Mouse (Mus musculus) urinary bladder, postnatal 25 days (tissue): ENCODE measurements around the gene Ppp1r36.
"Not testable (repeated sequence)": the region's sequence is repeated elsewhere in the genome, so short reads cannot be mapped to it uniquely, and the experiment has no call there.

Experiments used
- DNase-seq: peaks from one replicate; pipeline ENCODE4 v3.0.0; 2022; ENCODE audit warnings: low spot score

The Ppp1r36 gene

GRCm38 (mm10) chr12:76397281-76397680 lies 20.1 kb upstream of the Ppp1r36 start:
- no peak for DNase-seq

- DNase-seq: no peak
Observed at GRCm38 (mm10) chr12:76401674-76402073, 15.7 kb upstream of the Ppp1r36 start.

- DNase-seq: no peak
Observed at GRCm38 (mm10) chr12:76402991-76403885, 14.1 kb upstream of the Ppp1r36 start.

GRCm38 (mm10) chr12:76403886-76404537 lies 13.3 kb upstream of the Ppp1r36 start, which contains the start of gene Hspa2:
TSS of gene Hspa2 (plus strand) at chr12:76404176.
- peak; percentile 99 for DNase-seq

GRCm38 (mm10) chr12:76404836-76405182 lies 12.5 kb upstream of the Ppp1r36 start:
- no peak for DNase-seq

GRCm38 (mm10) chr12:76405183-76405970 lies 12.0 kb upstream of the Ppp1r36 start:
- DNase-seq: peak; percentile 26

- no peak for DNase-seq
Observed at GRCm38 (mm10) chr12:76405971-76406370, 11.4 kb upstream of the Ppp1r36 start.

- DNase-seq: no peak
Observed at GRCm38 (mm10) chr12:76407184-76407583, 10.2 kb upstream of the Ppp1r36 start.

- DNase-seq: no peak
Observed at GRCm38 (mm10) chr12:76409166-76409565, 8.2 kb upstream of the Ppp1r36 start.

GRCm38 (mm10) chr12:76415383-76416010 lies 1.8 kb upstream of the Ppp1r36 start:
- DNase-seq: no peak

GRCm38 (mm10) chr12:76418346-76418745 lies 1.0 kb downstream of the Ppp1r36 start:
- DNase-seq: no peak

GRCm38 (mm10) chr12:76425256-76425655 lies 7.9 kb downstream of the Ppp1r36 start:
- no peak for DNase-seq

GRCm38 (mm10) chr12:76427546-76427945 lies 10.2 kb downstream of the Ppp1r36 start:
- no peak for DNase-seq

GRCm38 (mm10) chr12:76430879-76431406 lies 13.6 kb downstream of the Ppp1r36 start:
- no peak for DNase-seq

GRCm38 (mm10) chr12:76431431-76431830 lies 14.1 kb downstream of the Ppp1r36 start:
- DNase-seq: no peak

GRCm38 (mm10) chr12:76434111-76434510 lies 16.8 kb downstream of the Ppp1r36 start:
- no peak for DNase-seq

GRCm38 (mm10) chr12:76435084-76435483 lies 17.7 kb downstream of the Ppp1r36 start:
- DNase-seq: no peak

GRCm38 (mm10) chr12:76435549-76435948 lies 18.2 kb downstream of the Ppp1r36 start:
- DNase-seq: no peak

- DNase-seq: not testable (repeated sequence)
Observed at GRCm38 (mm10) chr12:76443488-76443887, 26.1 kb downstream of the Ppp1r36 start.

GRCm38 (mm10) chr12:76444359-76444772 lies 27.0 kb downstream of the Ppp1r36 start:
- no peak for DNase-seq

GRCm38 (mm10) chr12:76444862-76445261 lies 27.5 kb downstream of the Ppp1r36 start:
- no peak for DNase-seq

- no peak for DNase-seq
Observed at GRCm38 (mm10) chr12:76446201-76446600, 28.9 kb downstream of the Ppp1r36 start.
